Mouse (Mus musculus): ENCODE measurements around the gene Sept9. TPM values are rescaled to one million over a fixed set of nuclear protein-coding genes. Genes with fewer than 3 reads are reported as not detected.

Sept9 gene
- polyA plus RNA-seq, 2 experiments from 2014 or later, result 265 to 345 TPM

DNA sequence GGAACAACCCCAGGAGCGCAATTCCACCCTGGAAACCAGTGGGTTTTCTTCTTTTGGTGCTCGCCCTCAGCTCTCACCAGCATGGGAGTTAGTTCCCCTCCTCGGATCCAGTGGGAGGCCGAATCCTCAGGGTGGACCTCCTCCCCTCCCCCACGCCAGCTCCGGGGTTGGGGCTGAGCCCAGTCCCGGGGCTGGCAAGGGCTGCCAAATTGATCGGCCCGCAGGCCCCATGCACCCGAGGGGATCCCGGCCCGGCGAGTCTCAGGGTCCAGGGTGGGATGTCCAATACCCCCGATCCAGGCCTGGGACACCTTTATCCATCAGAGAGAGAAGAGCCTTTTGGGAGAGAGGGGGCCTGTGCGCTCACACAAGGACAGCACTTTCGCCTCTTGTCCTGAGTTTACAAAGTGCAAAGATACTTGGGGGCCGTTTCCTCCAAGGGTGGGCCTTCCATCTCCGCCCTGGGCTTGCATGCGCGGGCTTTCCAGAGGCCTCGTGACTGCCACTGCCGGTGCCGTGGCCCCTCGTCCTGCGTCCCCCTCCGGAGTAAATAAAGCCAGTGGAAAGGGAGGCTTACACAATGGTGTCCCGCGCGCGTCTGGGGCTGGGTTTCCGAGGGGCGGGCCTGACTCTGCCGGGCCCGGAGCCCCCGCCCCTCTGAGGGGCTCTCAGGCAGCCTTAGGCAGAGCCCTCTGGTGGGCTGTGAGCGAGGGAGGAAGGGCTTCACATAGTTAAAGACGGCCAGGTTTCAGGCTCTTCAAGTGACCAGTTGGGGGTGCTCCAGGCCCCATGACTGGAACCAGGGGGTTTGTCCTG is 67.7 kb downstream of the Sept9 start:
- ATAC-seq, result peak; percentile 31

DNA sequence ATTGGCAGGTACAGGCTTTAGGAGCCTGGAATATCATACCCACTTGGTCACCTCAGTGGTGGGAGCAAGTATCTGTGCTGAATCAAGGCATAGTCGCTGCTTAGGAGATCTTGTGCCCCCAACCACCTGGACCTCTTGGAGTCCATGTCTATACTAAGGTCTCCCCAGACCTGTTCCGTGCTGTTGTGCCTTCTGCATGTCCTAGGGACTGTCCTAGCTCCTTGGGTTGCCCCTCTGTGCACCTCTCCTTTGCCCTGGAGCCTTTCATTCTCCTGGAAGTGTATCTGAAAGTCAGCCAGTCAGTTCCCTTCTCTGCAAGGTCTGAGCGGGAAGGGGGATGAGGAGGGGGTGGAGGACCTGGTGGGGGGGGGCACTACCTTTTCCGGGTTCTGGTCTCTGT is 68.4 kb downstream of the Sept9 start:
- no peak for ATAC-seq

DNA sequence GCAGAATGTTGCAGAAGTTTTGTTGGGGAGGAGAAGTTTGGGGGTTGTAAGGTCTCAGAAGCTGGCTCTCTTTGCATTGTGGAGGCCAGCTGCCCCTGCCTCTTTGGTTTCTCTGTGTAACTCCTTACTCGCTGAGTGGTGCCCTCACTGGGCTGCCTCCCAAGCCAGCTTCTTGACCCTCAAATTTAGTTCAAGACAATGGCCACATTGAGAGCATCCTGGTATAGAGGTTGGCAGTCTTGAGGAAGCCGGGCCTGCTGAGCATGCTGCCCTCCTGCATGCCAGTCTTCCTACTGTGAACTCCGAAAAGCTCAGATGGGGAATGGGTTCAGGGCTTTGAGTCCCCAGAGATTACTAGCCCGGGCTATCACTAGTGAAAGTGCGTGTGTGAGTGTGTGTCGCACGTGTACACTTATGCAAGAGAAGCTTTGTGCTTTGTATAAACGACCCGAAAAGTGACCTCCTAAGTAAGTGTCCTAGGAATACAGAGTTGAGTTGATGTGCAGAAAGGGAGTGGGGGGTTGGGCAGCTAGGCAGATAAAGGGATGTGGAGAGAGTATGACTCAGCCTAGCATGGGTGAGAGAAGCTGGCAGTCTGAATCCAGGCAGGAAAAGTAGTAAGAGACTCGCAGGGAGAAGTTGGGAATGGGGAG is 69.0 kb downstream of the Sept9 start:
- ATAC-seq, result no peak

DNA sequence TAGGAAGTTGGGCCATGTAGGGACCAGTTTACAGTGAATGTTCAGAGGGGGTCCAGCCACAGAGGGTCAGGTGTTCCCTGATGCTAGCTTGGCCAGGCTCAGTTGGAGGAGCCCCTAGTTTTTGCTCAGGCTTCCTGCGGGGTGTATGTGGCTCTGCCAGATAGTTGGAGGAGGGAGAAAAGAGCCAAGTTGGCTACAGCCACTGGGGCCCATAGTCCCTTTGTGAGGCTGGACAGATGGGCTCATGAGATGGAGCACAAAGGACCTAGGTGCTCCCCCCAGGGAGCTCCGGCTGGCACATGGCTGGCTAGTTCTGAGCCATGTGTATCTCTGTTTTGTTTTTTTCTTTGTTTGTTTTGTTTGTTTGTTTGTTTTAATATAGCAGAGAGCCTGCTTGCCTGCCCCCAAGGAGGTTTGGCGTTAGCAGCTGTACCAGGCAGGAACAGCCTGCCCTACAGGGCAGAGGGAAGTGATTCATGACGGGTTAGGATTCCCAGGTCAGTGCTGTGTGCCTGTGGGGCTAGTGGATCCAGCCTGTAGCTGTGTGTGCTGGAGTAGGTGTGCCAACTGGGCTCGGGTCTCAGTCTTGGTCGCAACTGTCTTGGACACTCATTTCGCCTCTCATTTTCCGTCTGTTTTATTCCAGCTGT is 69.7 kb downstream of the Sept9 start:
- no peak for ATAC-seq

DNA sequence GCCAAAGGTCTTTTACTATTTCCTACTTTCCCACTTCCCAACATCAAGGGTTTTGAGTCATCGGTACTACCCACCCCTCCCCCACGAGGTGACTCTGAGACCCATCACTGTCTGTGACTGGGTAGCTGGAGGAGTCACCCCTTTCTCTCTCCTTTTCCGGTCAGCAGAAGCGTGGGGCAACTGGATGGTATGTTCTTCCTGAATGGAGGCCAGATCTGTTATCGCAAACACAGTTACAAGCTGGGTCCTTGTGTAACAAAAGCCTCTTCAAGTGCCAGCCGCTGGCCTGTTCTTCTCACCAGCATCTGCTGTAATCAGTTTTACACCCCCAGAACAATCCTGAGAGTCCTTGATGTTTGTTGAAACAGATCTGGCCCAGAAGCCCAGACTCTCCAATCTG is 70.5 kb downstream of the Sept9 start:
- ATAC-seq, result no peak

DNA sequence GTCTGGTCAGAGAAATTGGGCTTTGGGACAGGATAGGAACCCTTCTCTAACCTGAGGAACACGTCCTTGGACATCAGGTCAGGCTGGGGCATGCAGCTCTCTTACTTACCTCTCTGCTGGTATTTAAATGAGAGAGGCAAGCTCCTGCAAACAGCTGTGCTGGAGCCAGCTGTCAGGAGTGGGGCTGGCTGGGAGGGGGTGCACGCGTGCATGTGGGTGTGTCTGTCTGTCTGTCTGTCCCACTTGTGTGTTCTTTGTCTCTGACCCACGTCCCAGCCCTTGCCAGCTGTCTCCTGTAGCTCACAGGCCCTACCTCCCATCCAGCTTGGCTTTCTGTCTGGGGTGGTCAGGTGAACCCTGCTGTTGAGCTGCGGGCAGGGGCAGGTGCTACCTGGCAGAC is 75.5 kb downstream of the Sept9 start:
- ATAC-seq, result no peak

DNA sequence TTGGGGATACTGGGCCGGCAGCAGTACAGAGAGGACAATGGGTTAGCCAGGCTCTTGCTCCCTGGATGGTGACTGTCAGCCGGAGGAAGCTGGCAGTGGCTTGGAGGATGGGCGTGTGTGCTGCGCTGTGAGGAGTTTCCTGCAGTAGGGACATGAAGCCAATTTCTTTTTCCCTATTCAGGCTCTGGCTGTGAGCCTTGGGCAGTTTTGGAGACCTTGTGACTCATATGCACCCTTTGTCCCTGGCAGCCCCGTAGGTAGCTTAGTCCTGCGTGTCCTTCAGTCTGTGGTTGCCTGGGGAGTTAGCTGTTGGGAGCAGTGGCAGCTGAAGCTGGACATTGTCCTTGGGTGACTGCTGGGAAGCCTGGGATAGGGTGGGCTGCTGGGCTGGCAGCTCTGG is 76.5 kb downstream of the Sept9 start:
- ATAC-seq, result no peak

DNA sequence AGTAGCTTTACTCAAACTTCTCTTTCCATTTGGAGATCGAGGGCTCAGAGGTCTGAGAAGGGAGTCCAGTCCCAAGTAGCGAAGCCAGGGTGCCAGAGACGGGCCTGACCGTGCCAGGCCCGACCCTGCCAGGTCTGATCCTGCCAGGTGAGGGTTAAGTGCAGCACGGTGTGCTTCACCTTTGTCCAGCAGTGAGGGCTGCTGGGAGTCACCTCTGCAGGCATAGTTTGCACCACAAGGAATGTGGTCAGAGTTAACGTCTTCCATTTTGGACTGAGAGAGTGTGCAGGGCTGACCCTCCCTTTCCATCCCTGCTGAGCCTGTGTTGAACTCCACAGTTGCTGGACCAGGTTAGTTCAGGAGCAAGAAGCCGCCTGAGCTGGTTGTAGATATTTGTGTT is 77.5 kb downstream of the Sept9 start:
- no peak for ATAC-seq

DNA sequence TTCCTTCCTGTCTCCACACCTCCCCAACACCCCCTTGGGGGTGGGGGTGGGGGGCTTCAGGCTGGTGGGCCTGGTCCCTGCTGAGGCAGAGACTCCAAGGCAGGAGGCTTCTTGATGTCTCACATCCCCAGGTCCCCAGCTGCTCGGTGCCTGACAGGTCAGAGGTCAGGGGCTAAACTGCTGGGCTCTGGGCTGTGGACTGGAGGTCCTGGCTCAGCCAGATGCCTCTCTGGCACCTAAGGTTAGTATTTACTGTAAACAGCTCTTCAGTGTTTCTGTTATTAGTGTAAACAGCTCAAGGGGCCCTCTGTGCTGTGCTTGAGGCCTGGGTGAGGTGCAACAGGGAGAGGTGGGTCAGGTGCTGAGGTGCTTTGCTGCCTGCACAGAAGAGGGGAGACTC is 78.7 kb downstream of the Sept9 start:
- ATAC-seq, result no peak

DNA sequence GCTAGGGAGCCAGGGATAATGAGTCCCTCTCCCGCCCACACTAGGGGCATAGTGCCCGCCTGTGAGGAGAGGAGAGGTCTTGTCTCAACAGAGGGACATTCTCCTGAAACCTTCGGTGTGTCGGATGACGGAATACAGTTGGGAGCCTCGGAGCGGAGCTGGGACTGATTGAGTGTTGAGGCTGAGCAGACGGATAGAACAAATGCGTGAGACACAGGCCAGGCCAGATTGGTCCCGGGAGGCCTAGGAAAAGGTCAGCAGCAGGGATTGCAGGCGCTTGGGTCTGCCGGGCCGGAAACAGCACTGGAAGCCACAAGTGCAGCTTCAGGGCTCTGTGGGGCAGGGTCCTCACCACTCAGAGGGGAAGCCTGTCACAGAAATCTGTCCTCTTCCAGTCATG is 79.1 kb downstream of the Sept9 start:
- no peak for ATAC-seq

DNA sequence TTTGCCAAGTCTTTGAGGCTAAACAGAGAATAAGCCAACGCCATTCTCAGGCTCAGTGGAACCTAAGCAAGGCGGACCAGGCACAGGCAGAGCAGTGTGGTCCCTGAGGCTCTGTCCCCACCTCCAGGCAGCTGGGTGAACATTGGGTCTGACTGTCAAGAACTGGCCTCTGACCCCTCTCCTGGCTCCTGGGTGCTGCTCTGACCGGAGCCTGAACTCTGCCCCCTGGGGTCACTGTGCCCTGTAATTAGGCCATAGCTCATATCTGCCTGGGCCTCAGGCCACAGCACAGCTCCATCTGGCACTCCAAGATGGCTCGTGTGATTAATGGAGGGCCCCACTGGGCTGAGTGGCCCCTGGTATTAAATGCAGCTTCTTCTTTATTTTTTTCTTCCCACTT is 80.5 kb downstream of the Sept9 start:
- ATAC-seq, result no peak

DNA sequence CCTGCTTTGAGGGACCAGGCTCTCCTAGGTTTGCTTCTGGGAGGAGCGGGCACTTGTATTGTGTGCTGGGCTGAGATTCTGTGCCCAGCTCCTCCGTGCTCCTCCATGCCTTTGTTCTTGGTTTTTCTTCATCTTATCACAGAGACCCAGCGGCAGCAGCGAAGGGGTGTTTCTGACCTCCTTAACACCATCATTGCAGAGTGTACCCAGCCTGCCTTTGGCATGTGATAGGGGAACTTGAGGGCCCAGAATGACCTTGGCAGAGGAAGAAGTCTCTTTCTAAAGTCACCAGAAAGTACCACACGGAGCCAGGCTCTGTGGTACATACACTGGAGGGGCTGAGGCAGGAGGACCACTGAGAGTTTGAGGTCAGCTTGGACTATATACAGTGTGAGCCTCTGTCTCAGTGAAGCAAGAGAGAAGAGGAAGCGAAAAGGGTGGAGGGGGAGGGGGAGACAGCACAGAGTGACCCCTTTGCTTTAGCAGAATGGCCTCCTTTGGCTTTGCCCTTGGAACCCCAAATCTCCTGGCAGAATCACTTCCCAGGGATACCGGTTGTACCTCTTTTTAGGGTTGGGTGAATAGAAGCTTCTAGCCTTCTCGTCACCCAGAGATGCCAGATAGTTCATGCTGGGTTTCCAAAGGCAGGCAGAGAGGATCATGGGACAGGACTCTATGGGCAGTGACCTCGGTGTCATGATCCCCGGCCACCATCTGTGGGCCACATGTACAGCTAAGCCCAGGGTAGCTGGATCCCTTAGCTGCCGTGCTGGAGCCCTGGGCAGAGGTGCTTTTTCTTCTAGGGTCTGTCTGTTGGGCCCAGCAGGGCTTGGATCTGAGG is 83.8 kb downstream of the Sept9 start:
- ATAC-seq, result no peak

DNA sequence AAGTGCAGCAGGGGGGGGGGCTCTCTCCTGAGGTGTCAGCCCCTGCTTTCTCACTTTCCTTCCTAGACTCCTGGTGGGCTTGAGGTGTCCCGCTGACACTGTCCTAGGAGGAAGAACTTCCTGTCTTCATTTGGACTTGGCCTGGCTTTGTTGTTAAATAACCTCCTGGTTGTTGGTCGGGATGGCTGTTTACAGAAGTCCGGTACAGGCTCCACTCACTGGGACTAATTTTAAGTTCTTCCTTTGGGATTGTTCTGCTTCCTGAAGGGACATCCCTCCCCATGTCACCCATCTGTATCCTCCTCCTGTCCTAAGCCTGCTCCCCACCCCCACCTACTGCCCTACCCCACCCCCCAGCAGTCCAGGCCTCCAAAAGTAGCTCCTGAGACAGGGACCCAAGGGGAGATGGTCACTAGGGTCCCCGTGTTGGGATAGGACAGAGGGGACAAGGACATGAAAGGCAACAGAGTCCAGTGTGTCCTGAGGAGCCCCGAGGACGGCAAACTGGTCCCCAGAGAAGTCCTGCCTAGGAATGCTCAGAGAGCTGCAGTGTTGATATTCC is 84.5 kb downstream of the Sept9 start:
- no peak for ATAC-seq

DNA sequence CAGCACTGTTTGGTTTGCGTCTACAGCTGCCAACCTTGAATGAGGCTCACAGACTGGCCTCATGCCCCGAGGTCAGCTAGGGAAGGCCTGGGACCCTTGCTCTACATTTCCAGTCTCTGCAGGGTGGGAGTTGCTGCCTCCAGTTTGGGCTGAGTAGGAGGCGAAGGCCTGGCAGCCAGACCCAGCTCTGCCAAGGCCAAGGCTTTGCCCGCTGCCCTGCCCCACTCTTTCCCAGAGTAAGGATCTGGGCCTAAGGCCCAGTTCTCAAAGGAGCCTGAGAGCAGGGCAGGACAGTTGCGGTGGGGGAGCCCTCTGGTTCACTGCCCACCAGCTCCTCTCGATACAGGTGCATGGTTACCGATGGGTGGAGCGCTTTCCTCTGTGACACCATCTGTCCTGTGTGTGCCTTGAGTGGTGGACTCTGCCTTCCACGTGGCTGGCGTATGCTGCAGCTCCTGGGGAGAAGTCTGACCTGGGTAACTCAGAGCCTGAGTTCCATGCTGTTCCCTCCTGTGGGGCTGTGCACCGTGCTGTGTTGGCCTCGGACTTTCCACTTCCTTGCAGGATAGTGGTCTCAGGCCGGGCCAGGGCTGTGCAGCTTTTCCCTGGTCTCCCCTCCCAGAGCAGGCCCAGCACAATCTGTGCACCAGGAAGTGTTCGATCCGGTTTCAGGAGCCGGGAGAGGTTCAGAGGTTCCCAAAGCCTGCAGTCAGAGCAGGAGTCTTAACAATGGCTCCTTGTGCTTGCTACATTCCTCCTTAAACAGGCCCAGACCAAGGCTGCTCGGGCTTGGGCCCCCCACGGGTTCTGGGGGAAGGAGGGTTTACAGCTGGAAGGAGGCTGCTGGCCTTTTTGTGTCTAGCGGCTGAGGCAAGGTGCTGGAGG is 85.5 kb downstream of the Sept9 start:
- no peak for ATAC-seq

DNA sequence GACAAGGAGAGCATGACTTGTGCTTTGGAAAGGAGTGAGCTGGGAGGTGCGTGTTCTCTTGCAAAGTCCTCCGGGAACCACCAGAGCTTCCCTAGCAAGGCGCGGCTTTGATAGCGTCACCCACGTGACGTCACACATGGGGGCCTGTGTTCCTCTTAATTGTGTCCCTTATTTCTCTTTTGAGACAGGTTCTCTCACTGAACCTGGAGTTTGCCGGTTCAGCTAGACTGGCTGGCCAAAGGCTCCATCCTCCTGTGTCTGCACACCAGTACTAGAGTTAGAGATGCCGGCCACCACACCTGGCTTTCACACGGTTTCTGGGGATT is 86.1 kb downstream of the Sept9 start:
- no peak for ATAC-seq

DNA sequence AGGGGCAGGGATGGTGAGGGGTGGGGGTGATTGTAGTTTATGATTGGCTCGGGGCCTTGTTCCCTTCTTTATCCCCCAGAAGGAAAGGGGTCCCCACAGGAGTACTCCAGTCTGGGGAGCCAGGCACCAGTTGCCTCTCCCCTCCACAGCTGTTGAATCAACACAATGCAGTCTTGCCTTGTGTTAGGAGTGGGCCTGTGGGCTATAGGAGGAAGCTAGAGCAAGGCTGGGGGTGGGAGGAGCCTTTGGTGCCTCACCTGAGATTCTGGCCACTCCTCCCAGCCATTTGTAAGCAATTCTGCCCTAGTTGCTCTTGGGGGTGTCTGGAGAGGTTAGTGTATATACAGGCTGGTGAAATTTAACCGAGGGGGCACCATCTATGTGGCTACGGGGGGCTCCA is 88.3 kb downstream of the Sept9 start:
- no peak for ATAC-seq

DNA sequence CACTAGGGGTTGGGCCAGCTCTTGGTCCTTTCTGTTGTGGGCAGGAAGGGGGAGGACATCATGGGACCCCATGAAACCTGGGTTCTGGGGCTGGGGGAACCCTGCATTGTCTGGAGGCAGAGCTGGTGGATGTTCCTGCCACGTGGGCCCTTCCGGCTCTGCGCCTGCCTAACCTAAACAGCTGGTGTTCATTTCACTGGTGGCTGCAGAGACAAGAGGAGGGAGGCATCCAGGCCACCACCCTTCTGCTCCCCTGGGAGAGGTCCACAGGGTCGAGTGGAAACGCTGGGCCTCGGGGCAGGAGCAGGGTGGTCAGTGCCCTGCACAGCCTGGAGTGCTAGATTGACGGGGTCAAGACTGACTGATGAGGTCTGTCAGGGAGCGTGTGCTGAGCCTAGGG is 89.3 kb downstream of the Sept9 start:
- no peak for ATAC-seq

DNA sequence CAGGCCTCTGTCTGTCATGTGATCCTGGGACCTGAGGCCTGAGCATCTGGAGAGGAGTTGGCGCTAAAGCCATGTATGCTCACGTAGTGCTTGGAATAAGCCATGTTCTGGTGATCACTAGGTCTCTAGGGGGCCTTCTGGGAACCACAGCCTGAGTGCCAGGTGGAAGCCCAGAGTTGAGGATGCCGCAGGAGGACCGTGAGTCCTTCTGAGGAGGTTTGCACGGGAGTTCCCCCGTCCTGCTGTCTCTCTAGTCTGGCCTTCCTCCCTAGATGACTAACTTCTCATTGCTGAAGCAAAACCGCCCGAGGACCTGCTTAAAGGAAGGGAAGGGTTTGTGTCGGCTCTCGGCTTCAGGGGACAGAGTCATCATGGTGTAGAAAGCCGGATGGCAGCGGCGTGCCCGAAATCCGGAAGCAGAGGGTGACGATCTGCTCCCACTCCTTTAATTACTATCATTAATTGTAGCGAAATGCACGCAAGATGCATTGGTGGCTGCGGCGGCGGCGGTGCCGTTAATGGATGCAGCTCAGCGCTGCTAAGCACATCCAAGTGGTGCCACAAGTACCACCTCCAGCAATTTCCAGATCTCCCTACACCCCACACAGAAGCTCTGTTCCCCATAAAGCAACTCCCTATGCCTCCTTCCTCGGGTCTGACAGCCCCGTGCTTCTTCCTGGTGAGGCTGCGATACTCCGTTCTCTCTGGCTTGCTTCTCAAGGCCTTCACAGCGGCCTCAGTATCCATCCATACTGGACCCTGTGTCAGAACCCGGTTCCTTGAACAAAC is 92.0 kb downstream of the Sept9 start:
- ATAC-seq, result no peak

DNA sequence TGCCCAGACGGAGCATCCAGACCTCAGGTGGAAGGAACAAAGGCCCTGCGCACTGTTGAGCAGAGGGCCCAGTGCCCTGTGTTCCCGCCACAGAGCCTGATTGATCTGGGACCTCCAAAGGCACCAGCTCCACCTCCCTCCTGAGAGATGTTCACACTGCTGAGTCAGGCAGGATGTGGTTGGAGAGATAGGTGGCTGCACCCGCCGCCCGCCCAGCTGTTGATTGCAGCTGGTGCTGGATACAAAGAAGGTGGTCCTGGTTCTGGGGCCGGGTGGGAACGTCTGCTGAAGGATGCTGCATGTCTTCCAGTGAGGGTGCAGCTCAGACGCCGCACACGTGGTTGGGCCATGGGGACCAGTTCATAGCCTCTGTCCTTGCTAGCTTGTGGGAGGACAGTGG is 93.0 kb downstream of the Sept9 start:
- ATAC-seq, result peak; percentile 92

DNA sequence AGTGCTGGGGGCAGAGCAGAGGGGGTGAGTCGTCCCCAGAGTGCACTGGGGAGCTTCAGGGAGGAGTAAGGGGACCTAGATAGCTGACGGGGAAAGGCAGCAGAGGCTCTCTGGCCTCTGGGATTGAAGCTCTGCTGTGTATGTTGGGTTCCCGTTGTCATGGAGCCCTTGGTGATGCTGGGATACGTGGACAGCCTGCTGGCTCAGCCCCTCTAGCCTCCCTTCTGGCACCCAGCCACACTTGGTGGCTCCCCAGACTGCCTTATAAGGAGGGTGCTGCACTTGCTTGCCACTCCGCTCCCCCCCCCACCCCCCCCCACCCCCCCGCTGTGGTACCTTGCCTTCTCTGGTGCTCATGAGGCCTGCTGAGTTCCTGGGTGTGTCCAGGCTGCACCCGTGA is 95.8 kb downstream of the Sept9 start:
- no peak for ATAC-seq

DNA sequence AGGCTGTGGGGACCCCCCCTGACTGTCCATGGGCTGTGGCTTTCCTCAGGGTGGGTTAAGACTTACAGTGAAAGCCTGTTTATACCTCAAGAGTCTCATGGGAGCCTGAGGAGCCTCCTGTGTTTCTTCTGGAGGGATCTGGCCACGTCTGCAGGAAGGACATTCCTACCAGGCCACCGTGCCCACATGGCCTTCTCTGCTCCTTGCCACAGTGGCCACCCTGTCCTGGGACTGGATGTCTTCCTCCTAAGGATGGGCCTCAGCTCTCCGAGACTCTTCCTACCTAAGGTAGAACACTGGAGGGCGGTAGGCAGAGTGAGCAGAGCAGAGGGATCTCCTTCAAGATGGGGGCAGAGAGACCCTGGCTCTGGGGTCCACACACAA is 96.6 kb downstream of the Sept9 start:
- ATAC-seq, result no peak
